Mouse (Mus musculus): Measurements from ENCODE around the gene Mtrf1. TPM values are rescaled to one million over a fixed set of nuclear protein-coding genes. Genes with fewer than 3 reads are reported as not detected.
A peak's percentile ranks its signal among the peaks of the same experiment; 100 is the strongest.

Mtrf1 gene
- 12.6 and 12.8 TPM in 2 replicates for polyA plus RNA-seq (2014; fragmentation: Nextera tagmentation; extraction: Ambion mirVana)

GRCm38 (mm10) chr14:79397321-79398122, at the start of gene Mtrf1:
Mtrf1 (plus strand) TSS chr14:79397772.
- WGBS = 19% methylated on average over 23 of the region's 23 CpGs
- no peaks in the 10 kb centered on the region for H3K27me3 ChIP-seq (ENCODE audit: control insufficient read depth, insufficient read depth, low read length)
- H3K4me3 ChIP-seq (ENCODE audit: low read depth, low read length) = peak within 1 kb of the TSS; percentile 50
- H3K36me3 ChIP-seq (ENCODE audit: control insufficient read depth, insufficient read depth, low read length) = no peaks in the 10 kb centered on the region
- H3K4me2 ChIP-seq (replicated peaks; ENCODE audit: low read depth, low read length) = peak within 1 kb of the TSS; percentile 41
- peak within 1 kb of the TSS; percentile 68 for H3K9ac ChIP-seq (ENCODE audit: low read depth, low read length)
- ATAC-seq (ENCODE audit: low FRiP score) (peak; percentile 91), DNase-seq (ENCODE audit: low spot score) (peak; percentile 75)
- H3K9me3 ChIP-seq (ENCODE audit: control insufficient read depth, low read length) = no peaks in the 10 kb centered on the region
- no peaks in the 10 kb centered on the region for H3K4me1 ChIP-seq (replicated peaks; ENCODE audit: control insufficient read depth, insufficient read depth, low read length)
- peak within 1 kb of the TSS; percentile 72; the same call in 1 of the 2 replicates for H3K27ac ChIP-seq (ENCODE audit: low read depth, low read length)

GRCm38 (mm10) chr14:79358055-79358454, 39.5 kb upstream of the Mtrf1 start:
- no peak overlapping the region for H3K4me2 ChIP-seq (replicated peaks; ENCODE audit: low read depth, low read length)
- WGBS = 93% methylated on average over 2 of the region's 2 CpGs
- H3K4me1 ChIP-seq (replicated peaks; ENCODE audit: control insufficient read depth, insufficient read depth, low read length) = no peaks in the 10 kb centered on the region
- H3K9me3 ChIP-seq (ENCODE audit: control insufficient read depth, low read length) = no peaks in the 10 kb centered on the region
- ATAC-seq (ENCODE audit: low FRiP score) (no peak), DNase-seq (ENCODE audit: low spot score) (no peak)
- H3K36me3 ChIP-seq (ENCODE audit: control insufficient read depth, insufficient read depth, low read length) = no peaks in the 10 kb centered on the region; the same call in 1 of the 2 replicates
- no peak overlapping the region for H3K4me3 ChIP-seq (ENCODE audit: low read depth, low read length)
- H3K9ac ChIP-seq (ENCODE audit: low read depth, low read length) = no peak overlapping the region
- no peaks in the 10 kb centered on the region for H3K27me3 ChIP-seq (ENCODE audit: control insufficient read depth, insufficient read depth, low read length)
- no peak overlapping the region for H3K27ac ChIP-seq (ENCODE audit: low read depth, low read length)

- no peak overlapping the region for H3K27ac ChIP-seq (ENCODE audit: low read depth, low read length)
- H3K9ac ChIP-seq (ENCODE audit: low read depth, low read length) = no peak overlapping the region
- no peaks in the 10 kb centered on the region for H3K4me1 ChIP-seq (replicated peaks; ENCODE audit: control insufficient read depth, insufficient read depth, low read length)
- H3K36me3 ChIP-seq (ENCODE audit: control insufficient read depth, insufficient read depth, low read length) = no peaks in the 10 kb centered on the region
- no peaks in the 10 kb centered on the region for H3K9me3 ChIP-seq (ENCODE audit: control insufficient read depth, low read length)
- H3K4me3 ChIP-seq (ENCODE audit: low read depth, low read length) = no peak overlapping the region
- H3K4me2 ChIP-seq (replicated peaks; ENCODE audit: low read depth, low read length) = no peak overlapping the region
- DNase-seq (ENCODE audit: low spot score) = no peak
- no peaks in the 10 kb centered on the region for H3K27me3 ChIP-seq (ENCODE audit: control insufficient read depth, insufficient read depth, low read length)
- no peak for ATAC-seq (ENCODE audit: low FRiP score)
Observed at GRCm38 (mm10) chr14:79377041-79377440, 20.5 kb upstream of the Mtrf1 start.

GRCm38 (mm10) chr14:79383120-79383519, 14.5 kb upstream of the Mtrf1 start:
- H3K27me3 ChIP-seq (ENCODE audit: control insufficient read depth, insufficient read depth, low read length) = no peaks in the 10 kb centered on the region
- no peak overlapping the region for H3K27ac ChIP-seq (ENCODE audit: low read depth, low read length)
- ATAC-seq (ENCODE audit: low FRiP score) (no peak), DNase-seq (ENCODE audit: low spot score) (no peak)
- H3K36me3 ChIP-seq (ENCODE audit: control insufficient read depth, insufficient read depth, low read length) = no peaks in the 10 kb centered on the region
- no peaks in the 10 kb centered on the region for H3K4me1 ChIP-seq (replicated peaks; ENCODE audit: control insufficient read depth, insufficient read depth, low read length)
- no peak overlapping the region for H3K9ac ChIP-seq (ENCODE audit: low read depth, low read length)
- H3K9me3 ChIP-seq (ENCODE audit: control insufficient read depth, low read length) = no peaks in the 10 kb centered on the region
- H3K4me3 ChIP-seq (ENCODE audit: low read depth, low read length) = no peak overlapping the region
- H3K4me2 ChIP-seq (replicated peaks; ENCODE audit: low read depth, low read length) = no peak overlapping the region
- WGBS = 94% methylated on average over 7 of the region's 7 CpGs

GRCm38 (mm10) chr14:79388304-79388703, 9.3 kb upstream of the Mtrf1 start:
- H3K27me3 ChIP-seq (ENCODE audit: control insufficient read depth, insufficient read depth, low read length) = no peaks in the 10 kb centered on the region
- H3K4me2 ChIP-seq (replicated peaks; ENCODE audit: low read depth, low read length) = no peak overlapping the region
- H3K4me1 ChIP-seq (replicated peaks; ENCODE audit: control insufficient read depth, insufficient read depth, low read length) = no peaks in the 10 kb centered on the region
- no peak overlapping the region for H3K27ac ChIP-seq (ENCODE audit: low read depth, low read length)
- no peaks in the 10 kb centered on the region for H3K9me3 ChIP-seq (ENCODE audit: control insufficient read depth, low read length)
- H3K4me3 ChIP-seq (ENCODE audit: low read depth, low read length) = no peak overlapping the region
- H3K36me3 ChIP-seq (ENCODE audit: control insufficient read depth, insufficient read depth, low read length) = no peaks in the 10 kb centered on the region
- H3K9ac ChIP-seq (ENCODE audit: low read depth, low read length) = no peak overlapping the region
- 93% methylated on average over 3 of the region's 3 CpGs for WGBS
- no peak for ATAC-seq (ENCODE audit: low FRiP score)
- no peak for DNase-seq (ENCODE audit: low spot score)

- peak overlapping the region; percentile 89 for H3K9ac ChIP-seq (ENCODE audit: low read depth, low read length)
- peak overlapping the region; percentile 97 for H3K27ac ChIP-seq (ENCODE audit: low read depth, low read length)
- H3K4me3 ChIP-seq (ENCODE audit: low read depth, low read length) = peak overlapping the region; percentile 82
- H3K9me3 ChIP-seq (ENCODE audit: control insufficient read depth, low read length) = no peaks in the 10 kb centered on the region
- WGBS = 3% methylated on average over 16 of the region's 16 CpGs
- no peaks in the 10 kb centered on the region for H3K36me3 ChIP-seq (ENCODE audit: control insufficient read depth, insufficient read depth, low read length)
- H3K27me3 ChIP-seq (ENCODE audit: control insufficient read depth, insufficient read depth, low read length) = no peaks in the 10 kb centered on the region
- ATAC-seq (ENCODE audit: low FRiP score) (no peak), DNase-seq (ENCODE audit: low spot score) (peak; percentile 23)
- peak overlapping the region; percentile 70 for H3K4me2 ChIP-seq (replicated peaks; ENCODE audit: low read depth, low read length)
- H3K4me1 ChIP-seq (replicated peaks; ENCODE audit: control insufficient read depth, insufficient read depth, low read length) = no peaks in the 10 kb centered on the region
Observed at GRCm38 (mm10) chr14:79389438-79390264, 7.9 kb upstream of the Mtrf1 start.

- H3K4me3 ChIP-seq (ENCODE audit: low read depth, low read length) = peak within 1 kb of the TSS; percentile 82
- DNase-seq (ENCODE audit: low spot score) (peak; percentile 99), ATAC-seq (ENCODE audit: low FRiP score) (peak; percentile 98)
- no peaks in the 10 kb centered on the region for H3K4me1 ChIP-seq (replicated peaks; ENCODE audit: control insufficient read depth, insufficient read depth, low read length)
- 0% methylated on average over 64 of the region's 71 CpGs for WGBS
- H3K9me3 ChIP-seq (ENCODE audit: control insufficient read depth, low read length) = no peaks in the 10 kb centered on the region
- peak within 1 kb of the TSS; percentile 97 for H3K27ac ChIP-seq (ENCODE audit: low read depth, low read length)
- no peaks in the 10 kb centered on the region for H3K27me3 ChIP-seq (ENCODE audit: control insufficient read depth, insufficient read depth, low read length)
- peak within 1 kb of the TSS; percentile 70 for H3K4me2 ChIP-seq (replicated peaks; ENCODE audit: low read depth, low read length)
- no peaks in the 10 kb centered on the region for H3K36me3 ChIP-seq (ENCODE audit: control insufficient read depth, insufficient read depth, low read length)
- H3K9ac ChIP-seq (ENCODE audit: low read depth, low read length) = peak within 1 kb of the TSS; percentile 89
Observed at GRCm38 (mm10) chr14:79390265-79390926, 7.2 kb upstream of the Mtrf1 start, which contains the start of gene Naa16. Naa16 (minus strand) TSS chr14:79390778.

GRCm38 (mm10) chr14:79393289-79393688, 4.3 kb upstream of the Mtrf1 start:
- Histone ChIP-seq H3K4me1 (replicated peaks; ENCODE audit: control insufficient read depth, insufficient read depth, low read length) (no peaks in the 10 kb centered on the region), H3K27ac (ENCODE audit: low read depth, low read length) (no peak overlapping the region), H3K36me3 (ENCODE audit: control insufficient read depth, insufficient read depth, low read length) (no peaks in the 10 kb centered on the region), H3K9me3 (ENCODE audit: control insufficient read depth, low read length) (no peaks in the 10 kb centered on the region), H3K4me3 (ENCODE audit: low read depth, low read length) (no peak overlapping the region), H3K9ac (ENCODE audit: low read depth, low read length) (no peak overlapping the region), H3K4me2 (replicated peaks; ENCODE audit: low read depth, low read length) (no peak overlapping the region), H3K27me3 (ENCODE audit: control insufficient read depth, insufficient read depth, low read length) (no peaks in the 10 kb centered on the region)
- DNase-seq (ENCODE audit: low spot score) = no peak
- WGBS = 82% methylated on average over 1 of the region's 1 CpGs
- no peak for ATAC-seq (ENCODE audit: low FRiP score)

All from hindbrain, embryonic 11.5 days (tissue).